Mouse (Mus musculus): ENCODE measurements around the gene Ankrd55. TPM values are rescaled to one million over a fixed set of nuclear protein-coding genes. Genes with fewer than 3 reads are reported as not detected.

The Ankrd55 gene
- total and polyA plus RNA-seq, 3 experiments: 1.1 to 2.2 (median 1.1) TPM

DNA sequence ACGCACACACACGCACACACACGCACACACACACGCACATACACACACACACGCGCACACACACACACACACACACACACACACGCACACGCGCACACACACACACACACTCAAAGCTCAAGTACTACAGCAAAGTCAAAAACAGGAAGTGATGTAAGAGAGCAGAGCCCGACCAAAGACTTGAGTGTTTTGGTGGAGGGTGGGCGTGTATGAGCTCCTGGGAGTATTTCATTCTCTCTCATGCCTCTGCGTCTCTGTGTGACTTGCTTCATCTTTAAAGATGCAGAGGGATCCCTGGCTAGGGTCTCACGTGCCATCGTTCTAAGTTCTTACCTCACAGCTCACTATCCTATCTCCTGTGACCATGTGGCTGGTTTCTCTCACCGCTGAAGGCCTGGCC lies 139.3 kb downstream of the Ankrd55 start:
- Histone ChIP-seq H3K9ac (ENCODE audit: insufficient read depth, low read depth) (no peak overlapping the region), H3K27me3 (replicated peaks) (no peaks in the 10 kb centered on the region), H3K4me2 (ENCODE audit: insufficient read depth, low read depth, poor library complexity, severe bottlenecking) (no peak overlapping the region), H3K4me1 (ENCODE audit: control insufficient read depth in 1 of 2, insufficient read depth in 2 of 2) (peaks cover 12 to 40% of the 10 kb centered on the region in 2 experiments), H3K4me3 (replicated peaks in 1 of 3; ENCODE audit: low read depth in 2 of 3, low read length in 2 of 3, poor library complexity in 1 of 3) (no peak overlapping the region), H3K9me3 (replicated peaks; ENCODE audit: low read length) (peaks cover 3% of the 10 kb centered on the region), H3K36me3 (replicated peaks in 1 of 2; ENCODE audit: control insufficient read depth in 1 of 2, insufficient read depth in 1 of 2, low read length in 1 of 2) (no peaks in the 10 kb centered on the region), H3K27ac (ENCODE audit: insufficient read depth, low read depth) (no peak overlapping the region), H3K79me2 (replicated peaks; ENCODE audit: control insufficient read depth, extremely low read depth, insufficient read depth, poor library complexity, severe bottlenecking) (no peaks in the 10 kb centered on the region)
- in situ Hi-C loops (cut with MboI; ENCODE audit: low pct_ligation_motif_present, low pct_unique_long_range_greater_than_20kb, low sequenced_read_pairs): no loop called here
- dilution Hi-C loops (cut with MboI; ENCODE audit: extremely low pct_ligation_motif_present, extremely low pct_unique_long_range_greater_than_20kb, low sequenced_read_pairs): no loop called here
- TF ChIP-seq MAFK (IDR thresholded peaks at IDR 0.05; ENCODE audit: insufficient replicate concordance, low read length) (no peak), HCFC1 (IDR thresholded peaks at IDR 0.05; ENCODE audit: low read depth, low read length) (no peak)
- DNase-seq (ENCODE audit: extremely low read depth): no peak

DNA sequence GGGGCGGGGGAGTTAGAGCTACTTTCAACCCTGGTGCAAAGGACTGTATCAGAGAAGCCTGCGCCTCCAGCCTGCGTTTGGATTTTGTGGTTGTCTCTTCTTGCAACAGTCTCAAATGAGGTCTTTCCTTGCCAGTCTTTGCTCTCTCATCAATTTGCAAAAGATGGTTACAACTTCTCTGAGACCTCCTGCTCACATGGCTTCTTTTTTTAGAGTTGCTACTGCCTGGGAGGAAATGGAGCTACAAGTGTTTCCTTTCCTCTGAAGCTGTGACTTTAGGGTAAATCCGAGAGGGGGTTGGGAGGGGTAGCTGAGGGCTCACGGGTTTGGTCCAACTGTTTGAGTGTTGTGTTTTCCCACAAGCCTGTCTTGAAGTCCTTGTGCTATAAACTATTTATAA lies 145.0 kb downstream of the Ankrd55 start:
- dilution Hi-C loops (cut with MboI; ENCODE audit: extremely low pct_ligation_motif_present, extremely low pct_unique_long_range_greater_than_20kb, low sequenced_read_pairs): no loop called here
- no peaks in the 10 kb centered on the region for H3K27me3 ChIP-seq (replicated peaks)
- peaks cover 5% of the 10 kb centered on the region for H3K9me3 ChIP-seq (replicated peaks; ENCODE audit: low read length)
- H3K4me1 ChIP-seq (ENCODE audit: control insufficient read depth in 1 of 2, insufficient read depth in 2 of 2): peaks cover 18 to 38% of the 10 kb centered on the region in 2 experiments
- no peak overlapping the region for H3K4me3 ChIP-seq (replicated peaks in 1 of 3; ENCODE audit: low read depth in 2 of 3, low read length in 2 of 3, poor library complexity in 1 of 3)
- no peaks in the 10 kb centered on the region for H3K79me2 ChIP-seq (replicated peaks; ENCODE audit: control insufficient read depth, extremely low read depth, insufficient read depth, poor library complexity, severe bottlenecking)
- H3K36me3 ChIP-seq (replicated peaks in 1 of 2; ENCODE audit: control insufficient read depth in 1 of 2, insufficient read depth in 1 of 2, low read length in 1 of 2): no peaks in the 10 kb centered on the region
- H3K9ac ChIP-seq (ENCODE audit: insufficient read depth, low read depth): no peak overlapping the region
- no peak overlapping the region; the same call in 1 of the 2 replicates for H3K4me2 ChIP-seq (ENCODE audit: insufficient read depth, low read depth, poor library complexity, severe bottlenecking)
- in situ Hi-C loops (cut with MboI; ENCODE audit: low pct_ligation_motif_present, low pct_unique_long_range_greater_than_20kb, low sequenced_read_pairs): loop anchor here (10.0 kb wide), 1 partner anchor 72 kb away; no protein-coding TSS in a partner anchor
- H3K27ac ChIP-seq (ENCODE audit: insufficient read depth, low read depth): no peak overlapping the region
- DNase-seq (ENCODE audit: extremely low read depth): no peak
- TF ChIP-seq MAFK (IDR thresholded peaks at IDR 0.05; ENCODE audit: insufficient replicate concordance, low read length) (no peak), USF2 (conservative IDR thresholded peaks at IDR 0.05; ENCODE audit: low read depth, low read length) (no peak), SMC3 (IDR thresholded peaks at IDR 0.05; ENCODE audit: low read depth, low read length) (no peak), EP300 (IDR thresholded peaks at IDR 0.05; ENCODE audit: low read length) (peak; percentile 46; the same call in 1 of the 2 replicates), MYC (IDR thresholded peaks at IDR 0.05; ENCODE audit: low read depth, low read length) (peak; percentile 61; the same call in 1 of the 2 replicates), IRF4 (IDR thresholded peaks at IDR 0.05; ENCODE audit: low read depth, low read length) (0 out of 2 replicates have a peak, but pooled peaks have one; percentile 19), CHD1 (IDR thresholded peaks at IDR 0.05; ENCODE audit: low read depth, low read length) (no peak), BHLHE40 (IDR thresholded peaks at IDR 0.05; ENCODE audit: low read depth, low read length) (peak; percentile 76), MAZ (IDR thresholded peaks at IDR 0.05; ENCODE audit: low read depth, low read length) (no peak), MEF2A (IDR thresholded peaks at IDR 0.05; ENCODE audit: borderline replicate concordance, low read depth, low read length) (peak; percentile 85), E2F4 (IDR thresholded peaks at IDR 0.05; ENCODE audit: insufficient replicate concordance, low read depth, low read length) (no peak), MXI1 (IDR thresholded peaks at IDR 0.05; ENCODE audit: low read depth, low read length) (no peak), NELFE (IDR thresholded peaks at IDR 0.05; ENCODE audit: low read depth, low read length) (no peak), POLR2A (IDR thresholded peaks at IDR 0.05; ENCODE audit: low read depth, low read length) (no peak), CHD2 (IDR thresholded peaks at IDR 0.05; ENCODE audit: low read length) (peak; percentile 56), UBTF (IDR thresholded peaks at IDR 0.05; ENCODE audit: low read depth, low read length) (no peak), POLR2AphosphoS2 (IDR thresholded peaks at IDR 0.05; ENCODE audit: low read depth, low read length) (no peak), CTCF (conservative IDR thresholded peaks at IDR 0.05 in 1 of 2, IDR thresholded peaks at IDR 0.05 in 1 of 2; ENCODE audit: low read depth in 2 of 2, low read length in 2 of 2) (no peak), USF1 (IDR thresholded peaks at IDR 0.05; ENCODE audit: low read depth, low read length) (no peak), JUN (IDR thresholded peaks at IDR 0.05; ENCODE audit: insufficient read depth, low read depth, low read length) (no peak), ZC3H11A (IDR thresholded peaks at IDR 0.05; ENCODE audit: low read depth, low read length) (no peak), ETS1 (conservative IDR thresholded peaks at IDR 0.05; ENCODE audit: low read depth, low read length) (peak; percentile 56; the same call in 1 of the 2 replicates), KAT2A (IDR thresholded peaks at IDR 0.05; ENCODE audit: insufficient replicate concordance, low read length) (no peak), JUND (conservative IDR thresholded peaks at IDR 0.05; ENCODE audit: low read depth, low read length) (no peak), ZKSCAN1 (IDR thresholded peaks at IDR 0.05; ENCODE audit: borderline replicate concordance, low read depth, low read length) (no peak), GABPA (IDR thresholded peaks at IDR 0.05; ENCODE audit: insufficient replicate concordance, low read depth, low read length) (no peak), RCOR1 (conservative IDR thresholded peaks at IDR 0.05; ENCODE audit: low read depth, low read length) (no peak), TCF12 (IDR thresholded peaks at IDR 0.05; ENCODE audit: low read depth, low read length) (no peak), PAX5 (IDR thresholded peaks at IDR 0.05; ENCODE audit: low read length) (no peak), ZMIZ1 (IDR thresholded peaks at IDR 0.05; ENCODE audit: low read depth, low read length) (no peak), ELF1 (IDR thresholded peaks at IDR 0.05; ENCODE audit: low read depth, low read length) (no peak), RAD21 (IDR thresholded peaks at IDR 0.05; ENCODE audit: low read depth, low read length) (no peak), HCFC1 (IDR thresholded peaks at IDR 0.05; ENCODE audit: low read depth, low read length) (no peak)
